Mouse (Mus musculus): ENCODE measurements around the gene Nyap2. TPM values are rescaled to one million over a fixed set of nuclear protein-coding genes. Genes with fewer than 3 reads are reported as not detected.

Nyap2 gene
- polyA plus RNA-seq, 2 experiments, result 0.06 TPM; not detected in 1

GRCm38 (mm10) chr1:81132007-81132712 lies 55.4 kb downstream of the Nyap2 start:
- Histone ChIP-seq H3K4me3 (replicated peaks; ENCODE audit: low read length) (no peak overlapping the region), H3K9ac (ENCODE audit: low read depth, low read length, severe bottlenecking) (no peak overlapping the region), H3K4me1 (ENCODE audit: control insufficient read depth, insufficient read depth, low read length) (no peaks in the 10 kb centered on the region), H3K36me3 (ENCODE audit: control insufficient read depth, insufficient read depth, low read length) (no peaks in the 10 kb centered on the region), H3K9me3 (ENCODE audit: control insufficient read depth, low read length) (no peaks in the 10 kb centered on the region), H3K27ac (replicated peaks; ENCODE audit: low read depth, low read length) (no peak overlapping the region), H3K4me2 (replicated peaks; ENCODE audit: low read depth, low read length, severe bottlenecking) (no peak overlapping the region), H3K27me3 (ENCODE audit: control insufficient read depth, insufficient read depth, low read length) (no peaks in the 10 kb centered on the region)
- WGBS, result 35% methylated on average over 8 of the region's 8 CpGs
- ATAC-seq (ENCODE audit: low FRiP score, low read depth) (no peak), DNase-seq (ENCODE audit: low spot score) (no peak)
- TF ChIP-seq POLR2A (IDR thresholded peaks at IDR 0.05; ENCODE audit: borderline replicate concordance, extremely low read depth, insufficient read depth, insufficient read length), result no peak

DNA sequence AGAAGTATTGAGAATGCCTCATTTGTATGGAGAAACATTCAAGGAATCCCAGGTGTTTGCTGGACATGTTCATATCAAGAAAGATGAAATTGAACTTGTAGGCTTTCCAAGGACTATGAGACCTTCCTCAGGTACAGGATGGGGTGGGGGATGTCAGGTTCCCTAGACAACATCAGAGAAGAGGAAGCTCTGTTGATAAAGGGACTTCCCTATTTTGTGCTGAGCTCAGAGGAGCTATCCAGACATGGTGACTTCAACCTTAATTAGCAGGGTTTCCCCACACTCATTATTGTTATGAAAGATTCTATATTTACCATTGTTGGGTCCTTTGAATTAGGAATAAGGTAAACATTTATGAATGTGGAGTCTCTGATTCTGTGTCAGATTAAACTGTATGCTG lies 67.1 kb downstream of the Nyap2 start:
- no peak for ATAC-seq (ENCODE audit: low FRiP score, low read depth)
- H3K9me3 ChIP-seq (ENCODE audit: control insufficient read depth, low read length), result no peaks in the 10 kb centered on the region
- H3K4me1 ChIP-seq (ENCODE audit: control insufficient read depth, insufficient read depth, low read length), result no peaks in the 10 kb centered on the region
- DNase-seq (ENCODE audit: low spot score), result no peak
- H3K4me2 ChIP-seq (replicated peaks; ENCODE audit: low read depth, low read length, severe bottlenecking), result no peak overlapping the region
- no peaks in the 10 kb centered on the region for H3K27me3 ChIP-seq (ENCODE audit: control insufficient read depth, insufficient read depth, low read length)
- no peak for TF ChIP-seq POLR2A (IDR thresholded peaks at IDR 0.05; ENCODE audit: borderline replicate concordance, extremely low read depth, insufficient read depth, insufficient read length)
- no peak overlapping the region for H3K9ac ChIP-seq (ENCODE audit: low read depth, low read length, severe bottlenecking)
- H3K4me3 ChIP-seq (replicated peaks; ENCODE audit: low read length), result no peak overlapping the region
- no peaks in the 10 kb centered on the region for H3K36me3 ChIP-seq (ENCODE audit: control insufficient read depth, insufficient read depth, low read length)
- no peak overlapping the region for H3K27ac ChIP-seq (replicated peaks; ENCODE audit: low read depth, low read length)

DNA sequence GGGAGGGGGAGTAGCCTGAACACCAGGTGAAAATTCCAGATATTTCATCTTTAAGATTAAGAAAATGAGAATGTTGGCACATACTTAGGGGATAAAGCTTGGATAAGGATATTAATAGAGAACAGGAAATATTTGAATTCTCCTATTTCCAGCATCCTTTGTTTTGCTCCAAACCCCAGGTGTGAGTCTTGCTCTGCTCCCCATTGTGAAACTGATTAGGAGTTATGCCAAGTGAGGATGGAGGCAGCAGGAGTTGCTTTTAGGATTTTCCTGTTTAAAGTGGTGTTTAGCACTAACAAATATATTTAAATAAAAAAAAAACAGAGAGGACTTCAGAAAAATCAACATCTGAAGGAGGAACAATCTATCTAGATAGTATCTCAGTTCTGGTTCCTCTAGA lies 68.8 kb downstream of the Nyap2 start:
- no peak overlapping the region for H3K9ac ChIP-seq (ENCODE audit: low read depth, low read length, severe bottlenecking)
- H3K36me3 ChIP-seq (ENCODE audit: control insufficient read depth, insufficient read depth, low read length), result no peaks in the 10 kb centered on the region
- TF ChIP-seq POLR2A (IDR thresholded peaks at IDR 0.05; ENCODE audit: borderline replicate concordance, extremely low read depth, insufficient read depth, insufficient read length), result no peak
- H3K27me3 ChIP-seq (ENCODE audit: control insufficient read depth, insufficient read depth, low read length), result no peaks in the 10 kb centered on the region
- no peak for DNase-seq (ENCODE audit: low spot score)
- H3K4me3 ChIP-seq (replicated peaks; ENCODE audit: low read length), result no peak overlapping the region
- no peaks in the 10 kb centered on the region for H3K4me1 ChIP-seq (ENCODE audit: control insufficient read depth, insufficient read depth, low read length)
- H3K9me3 ChIP-seq (ENCODE audit: control insufficient read depth, low read length), result no peaks in the 10 kb centered on the region
- H3K27ac ChIP-seq (replicated peaks; ENCODE audit: low read depth, low read length), result no peak overlapping the region
- ATAC-seq (ENCODE audit: low FRiP score, low read depth), result no peak
- no peak overlapping the region for H3K4me2 ChIP-seq (replicated peaks; ENCODE audit: low read depth, low read length, severe bottlenecking)

- no peak overlapping the region for H3K4me3 ChIP-seq (replicated peaks; ENCODE audit: low read length)
- no peak overlapping the region for H3K9ac ChIP-seq (ENCODE audit: low read depth, low read length, severe bottlenecking)
- DNase-seq (ENCODE audit: low spot score), result no peak
- WGBS, result 85% methylated on average over 3 of the region's 3 CpGs
- H3K4me2 ChIP-seq (replicated peaks; ENCODE audit: low read depth, low read length, severe bottlenecking), result no peak overlapping the region
- no peaks in the 10 kb centered on the region for H3K9me3 ChIP-seq (ENCODE audit: control insufficient read depth, low read length)
- H3K4me1 ChIP-seq (ENCODE audit: control insufficient read depth, insufficient read depth, low read length), result no peaks in the 10 kb centered on the region
- TF ChIP-seq POLR2A (IDR thresholded peaks at IDR 0.05; ENCODE audit: borderline replicate concordance, extremely low read depth, insufficient read depth, insufficient read length), result no peak
- ATAC-seq (ENCODE audit: low FRiP score, low read depth), result no peak
- no peaks in the 10 kb centered on the region for H3K36me3 ChIP-seq (ENCODE audit: control insufficient read depth, insufficient read depth, low read length)
- no peaks in the 10 kb centered on the region for H3K27me3 ChIP-seq (ENCODE audit: control insufficient read depth, insufficient read depth, low read length)
- H3K27ac ChIP-seq (replicated peaks; ENCODE audit: low read depth, low read length), result no peak overlapping the region
Observed at GRCm38 (mm10) chr1:81169245-81169644, 92.5 kb downstream of the Nyap2 start.

- Histone ChIP-seq H3K27me3 (ENCODE audit: control insufficient read depth, insufficient read depth, low read length) (no peaks in the 10 kb centered on the region), H3K4me1 (ENCODE audit: control insufficient read depth, insufficient read depth, low read length) (no peaks in the 10 kb centered on the region), H3K27ac (replicated peaks; ENCODE audit: low read depth, low read length) (no peak overlapping the region), H3K4me2 (replicated peaks; ENCODE audit: low read depth, low read length, severe bottlenecking) (no peak overlapping the region), H3K36me3 (ENCODE audit: control insufficient read depth, insufficient read depth, low read length) (no peaks in the 10 kb centered on the region), H3K9ac (ENCODE audit: low read depth, low read length, severe bottlenecking) (no peak overlapping the region), H3K4me3 (replicated peaks; ENCODE audit: low read length) (no peak overlapping the region), H3K9me3 (ENCODE audit: control insufficient read depth, low read length) (no peaks in the 10 kb centered on the region)
- DNase-seq (ENCODE audit: low spot score) (no peak), ATAC-seq (ENCODE audit: low FRiP score, low read depth) (no peak)
- no peak for TF ChIP-seq POLR2A (IDR thresholded peaks at IDR 0.05; ENCODE audit: borderline replicate concordance, extremely low read depth, insufficient read depth, insufficient read length)
Observed at GRCm38 (mm10) chr1:81172703-81173102, 96.0 kb downstream of the Nyap2 start.

GRCm38 (mm10) chr1:81173303-81173702 lies 96.6 kb downstream of the Nyap2 start:
- no peak overlapping the region for H3K4me3 ChIP-seq (replicated peaks; ENCODE audit: low read length)
- TF ChIP-seq POLR2A (IDR thresholded peaks at IDR 0.05; ENCODE audit: borderline replicate concordance, extremely low read depth, insufficient read depth, insufficient read length), result no peak
- no peak overlapping the region for H3K4me2 ChIP-seq (replicated peaks; ENCODE audit: low read depth, low read length, severe bottlenecking)
- ATAC-seq (ENCODE audit: low FRiP score, low read depth) (no peak), DNase-seq (ENCODE audit: low spot score) (no peak)
- H3K36me3 ChIP-seq (ENCODE audit: control insufficient read depth, insufficient read depth, low read length), result no peaks in the 10 kb centered on the region
- no peak overlapping the region for H3K9ac ChIP-seq (ENCODE audit: low read depth, low read length, severe bottlenecking)
- no peak overlapping the region for H3K27ac ChIP-seq (replicated peaks; ENCODE audit: low read depth, low read length)
- H3K4me1 ChIP-seq (ENCODE audit: control insufficient read depth, insufficient read depth, low read length), result no peaks in the 10 kb centered on the region
- WGBS, result 100% methylated on average over 1 of the region's 1 CpGs
- no peaks in the 10 kb centered on the region for H3K9me3 ChIP-seq (ENCODE audit: control insufficient read depth, low read length)
- no peaks in the 10 kb centered on the region for H3K27me3 ChIP-seq (ENCODE audit: control insufficient read depth, insufficient read depth, low read length)

All from limb, embryonic 14.5 days (tissue).